Mouse (Mus musculus) C2C12 (cell line): Measurements from ENCODE around the gene Tnip1. TPM values are rescaled to one million over a fixed set of nuclear protein-coding genes. Genes with fewer than 3 reads are reported as not detected.

Experiments used
- H3K27me3 ChIP-seq: one replicate; pipeline ENCODE4 v1.6.1; 2011; ENCODE audit not compliant: control insufficient read depth, insufficient read depth, insufficient read length
- H3K36me3 ChIP-seq: one replicate; pipeline ENCODE4 v1.6.1; 2011; ENCODE audit not compliant: control insufficient read depth, insufficient read depth
- H3K4me3 ChIP-seq: one replicate; pipeline ENCODE4 v1.5.1; 2011; ENCODE audit warnings: mild to moderate bottlenecking, control low read depth; ENCODE audit not compliant: poor library complexity, insufficient read depth, severe bottlenecking
- H3K79me2 ChIP-seq: one replicate; pipeline ENCODE4 v1.6.1; 2011; ENCODE audit not compliant: control insufficient read depth, insufficient read depth
- H3K79me3 ChIP-seq: one replicate; pipeline ENCODE4 v1.6.1; 2011; ENCODE audit warnings: low read depth, control low read depth
- H3ac ChIP-seq: one replicate; pipeline ENCODE3; 2011; ENCODE audit warnings: low read depth; ENCODE audit not compliant: control insufficient read depth, insufficient read length
- CEBPB ChIP-seq: IDR thresholded peaks from one replicate; pipeline ENCODE4 v1.6.1; 2011; ENCODE audit warnings: low read depth, mild to moderate bottlenecking, control low read depth, moderate library complexity
- CTCF ChIP-seq: IDR thresholded peaks from one replicate; pipeline ENCODE4 v1.5.1; 2011; ENCODE audit not compliant: control insufficient read depth, insufficient read depth, insufficient read length
- FOSL1 ChIP-seq: IDR thresholded peaks from one replicate; pipeline ENCODE4 v1.8.0; 2011; ENCODE audit warnings: mild to moderate bottlenecking, low read length; ENCODE audit not compliant: poor library complexity, insufficient read depth, severe bottlenecking
- MAX ChIP-seq: IDR thresholded peaks from one replicate; pipeline ENCODE4 v1.6.1; 2011; ENCODE audit warnings: mild to moderate bottlenecking, control low read depth
- MYOD1 ChIP-seq: IDR thresholded peaks from one replicate; pipeline ENCODE4 v1.6.1; 2011; ENCODE audit warnings: low read depth; ENCODE audit not compliant: control insufficient read depth, insufficient read length
- MYOG ChIP-seq: IDR thresholded peaks from one replicate; pipeline ENCODE4 v1.6.1; 2011; ENCODE audit not compliant: control insufficient read depth, insufficient read length; ENCODE audit errors: extremely low read depth
- USF1 ChIP-seq: IDR thresholded peaks from one replicate; pipeline ENCODE4 v1.6.1; 2011; ENCODE audit warnings: low read depth, mild to moderate bottlenecking, control low read depth, moderate library complexity
- polyA plus RNA-seq: library from polyadenylated mRNA; unstranded; fragments of >200 nt; fragmentation: generic; extraction: Trizol; gene quantifications from one replicate; pipeline ENCODE4 v1.2.1, GENCODE M21; 2012; ENCODE audit warnings: missing spikeins

Tnip1 gene
- polyA plus RNA-seq, 1 experiment: 18.8 TPM

GRCm38 (mm10) chr11:54891341-54891740 lies 71.4 kb downstream of the Tnip1 start:
- Histone ChIP-seq H3K36me3 (no peaks in the 10 kb centered on the region), H3K79me3 (no peaks in the 10 kb centered on the region), H3K79me2 (no peaks in the 10 kb centered on the region), H3K27me3 (no peaks in the 10 kb centered on the region), H3K4me3 (no peak overlapping the region), H3ac (no peak overlapping the region)
- TF ChIP-seq CTCF: no peak
- TF ChIP-seq CEBPB: no peak
- no peak for TF ChIP-seq USF1
- TF ChIP-seq MYOD1: no peak
- no peak for TF ChIP-seq FOSL1
- TF ChIP-seq MYOG: no peak
- no peak for TF ChIP-seq MAX

- Histone ChIP-seq H3K27me3 (no peaks in the 10 kb centered on the region), H3K79me2 (no peaks in the 10 kb centered on the region), H3K79me3 (no peaks in the 10 kb centered on the region), H3K4me3 (no peak overlapping the region), H3ac (no peak overlapping the region), H3K36me3 (no peaks in the 10 kb centered on the region)
- TF ChIP-seq CTCF: no peak
- TF ChIP-seq MYOG: no peak
- no peak for TF ChIP-seq MYOD1
- no peak for TF ChIP-seq MAX
- TF ChIP-seq USF1: no peak
- TF ChIP-seq CEBPB: no peak
- no peak for TF ChIP-seq FOSL1
These were observed 74.8 kb downstream of the Tnip1 start for GRCm38 (mm10) chr11:54887927-54888326.

GRCm38 (mm10) chr11:54885406-54885805 lies 77.3 kb downstream of the Tnip1 start:
- Histone ChIP-seq H3K27me3 (no peaks in the 10 kb centered on the region), H3K79me2 (no peaks in the 10 kb centered on the region), H3K79me3 (no peaks in the 10 kb centered on the region), H3K4me3 (no peak overlapping the region), H3K36me3 (no peaks in the 10 kb centered on the region), H3ac (no peak overlapping the region)
- TF ChIP-seq MYOG (no peak), CTCF (no peak), MAX (no peak), FOSL1 (no peak), MYOD1 (no peak), USF1 (no peak), CEBPB (no peak)

GRCm38 (mm10) chr11:54884937-54885336 lies 77.8 kb downstream of the Tnip1 start:
- Histone ChIP-seq H3K79me3 (no peaks in the 10 kb centered on the region), H3K36me3 (no peaks in the 10 kb centered on the region), H3K79me2 (no peaks in the 10 kb centered on the region), H3ac (no peak overlapping the region), H3K27me3 (no peaks in the 10 kb centered on the region), H3K4me3 (no peak overlapping the region)
- TF ChIP-seq CTCF: no peak

- H3K27me3 ChIP-seq: no peaks in the 10 kb centered on the region
- no peaks in the 10 kb centered on the region for H3K36me3 ChIP-seq
- H3K79me3 ChIP-seq: no peaks in the 10 kb centered on the region
- H3K79me2 ChIP-seq: no peaks in the 10 kb centered on the region
- TF ChIP-seq CEBPB (no peak), USF1 (no peak), MYOD1 (no peak)
- no peak overlapping the region for H3ac ChIP-seq
- no peak overlapping the region for H3K4me3 ChIP-seq
These were observed 78.4 kb downstream of the Tnip1 start for GRCm38 (mm10) chr11:54884197-54884828.

GRCm38 (mm10) chr11:54882671-54883070 lies 80.0 kb downstream of the Tnip1 start:
- Histone ChIP-seq H3K79me2 (no peaks in the 10 kb centered on the region), H3K79me3 (no peaks in the 10 kb centered on the region), H3K4me3 (no peak overlapping the region), H3K36me3 (no peaks in the 10 kb centered on the region), H3ac (no peak overlapping the region), H3K27me3 (no peaks in the 10 kb centered on the region)
- TF ChIP-seq USF1: no peak
- TF ChIP-seq MYOG: no peak
- no peak for TF ChIP-seq FOSL1
- no peak for TF ChIP-seq MAX
- TF ChIP-seq CEBPB: no peak
- TF ChIP-seq CTCF: no peak
- TF ChIP-seq MYOD1: no peak
